Mouse (Mus musculus) limb, embryonic 12.5 days (tissue): ENCODE results near the gene Dnajb7. TPM values are rescaled to one million over a fixed set of nuclear protein-coding genes. Genes with fewer than 3 reads are reported as not detected.

ENCODE experiments used
- polyA plus RNA-seq: library from polyadenylated mRNA; unstranded; fragments of >200 nt; fragmentation: Nextera tagmentation; extraction: Ambion mirVana; gene quantifications from 2 replicates; pipeline ENCODE4 v1.2.1, GENCODE M21; 2016

Dnajb7 gene
- polyA plus RNA-seq, 1 experiment from 2014 or later = 3.4 TPM

Other genes starting within 250 kb of the Dnajb7 start
- 20.0 and 22.2 TPM in 2 replicates for gene Mrtfa, start 217.5 kb downstream of the Dnajb7 start, polyA plus RNA-seq
- 0.90 and 1.2 TPM in 2 replicates for gene Mchr1, start 172.8 kb downstream of the Dnajb7 start, polyA plus RNA-seq
- 109 and 111 TPM in 2 replicates for gene Slc25a17, start 47.5 kb downstream of the Dnajb7 start, polyA plus RNA-seq
- gene St13, start 8.2 kb downstream of the Dnajb7 start, polyA plus RNA-seq = 200 and 207 TPM in 2 replicates
- gene Xpnpep3, start 8.2 kb downstream of the Dnajb7 start, polyA plus RNA-seq = 11.6 and 13.2 TPM in 2 replicates
- gene Rbx1, start 58.0 kb upstream of the Dnajb7 start, polyA plus RNA-seq = 559 TPM in 2 replicates
- gene Ep300, start 177.1 kb upstream of the Dnajb7 start, polyA plus RNA-seq = 16.0 and 22.9 TPM in 2 replicates